Mouse (Mus musculus): ENCODE measurements around the gene Fyttd1.
"Not testable (repeated sequence)": the region's sequence is repeated elsewhere in the genome, so short reads cannot be mapped to it uniquely, and the experiment has no call there.

The Fyttd1 gene

GRCm38 (mm10) chr16:32878972-32879926, 1.9 kb downstream of the Fyttd1 start:
- DNase-seq (ENCODE audit: low spot score): no peak

GRCm38 (mm10) chr16:32881538-32881937, 4.2 kb downstream of the Fyttd1 start:
- no peak for DNase-seq (ENCODE audit: low spot score)

GRCm38 (mm10) chr16:32887996-32888395, 10.7 kb downstream of the Fyttd1 start:
- DNase-seq (ENCODE audit: low spot score): no peak

GRCm38 (mm10) chr16:32889881-32890280, 12.6 kb downstream of the Fyttd1 start:
- no peak for DNase-seq (ENCODE audit: low spot score)

- DNase-seq (ENCODE audit: low spot score): no peak
Measured at GRCm38 (mm10) chr16:32896126-32896525, 18.8 kb downstream of the Fyttd1 start.

GRCm38 (mm10) chr16:32901360-32902050, 24.2 kb downstream of the Fyttd1 start:
- no peak for DNase-seq (ENCODE audit: low spot score)

GRCm38 (mm10) chr16:32902051-32902428, 24.7 kb downstream of the Fyttd1 start:
- DNase-seq (ENCODE audit: low spot score): no peak

GRCm38 (mm10) chr16:32906186-32906585, 28.9 kb downstream of the Fyttd1 start:
- no peak for DNase-seq (ENCODE audit: low spot score)

GRCm38 (mm10) chr16:32906727-32907126, 29.4 kb downstream of the Fyttd1 start:
- DNase-seq (ENCODE audit: low spot score): no peak

GRCm38 (mm10) chr16:32913212-32913611, 35.9 kb downstream of the Fyttd1 start:
- no peak for DNase-seq (ENCODE audit: low spot score)

GRCm38 (mm10) chr16:32913937-32914881, 36.9 kb downstream of the Fyttd1 start, which contains the start of gene Lrch3:
Gene Lrch3 (plus strand): TSS chr16:32914100.
- peak; percentile 95 for DNase-seq (ENCODE audit: low spot score)

GRCm38 (mm10) chr16:32915292-32916068, 38.2 kb downstream of the Fyttd1 start:
- DNase-seq (ENCODE audit: low spot score): no peak

- DNase-seq (ENCODE audit: low spot score): not testable (repeated sequence)
Measured at GRCm38 (mm10) chr16:32926629-32927028, 49.3 kb downstream of the Fyttd1 start.

GRCm38 (mm10) chr16:32927044-32927443, 49.7 kb downstream of the Fyttd1 start:
- DNase-seq (ENCODE audit: low spot score): no peak

- no peak for DNase-seq (ENCODE audit: low spot score)
Measured at GRCm38 (mm10) chr16:32929918-32930317, 52.6 kb downstream of the Fyttd1 start.

- no peak for DNase-seq (ENCODE audit: low spot score)
Measured at GRCm38 (mm10) chr16:32934470-32934869, 57.2 kb downstream of the Fyttd1 start.

GRCm38 (mm10) chr16:32935088-32935487, 57.8 kb downstream of the Fyttd1 start:
- no peak for DNase-seq (ENCODE audit: low spot score)

- DNase-seq (ENCODE audit: low spot score): no peak
Measured at GRCm38 (mm10) chr16:32937358-32937757, 60.1 kb downstream of the Fyttd1 start.

GRCm38 (mm10) chr16:32939301-32939700, 62.0 kb downstream of the Fyttd1 start:
- not testable (repeated sequence) for DNase-seq (ENCODE audit: low spot score)

GRCm38 (mm10) chr16:32939716-32940115, 62.4 kb downstream of the Fyttd1 start:
- DNase-seq (ENCODE audit: low spot score): peak; percentile 12

- DNase-seq (ENCODE audit: low spot score): not testable (repeated sequence)
Measured at GRCm38 (mm10) chr16:32941226-32941625, 63.9 kb downstream of the Fyttd1 start.

Data from lung, postnatal 25 days (tissue).